Mouse (Mus musculus): ENCODE data around the gene Vinac1.
A peak's percentile ranks its signal among the peaks of the same experiment; 100 is the strongest.
"Not testable (repeated sequence)": the region's sequence is repeated elsewhere in the genome, so short reads cannot be mapped to it uniquely, and the experiment has no call there.

Gene Vinac1

GRCm38 (mm10) chr2:129040567-129040966 is 7.4 kb downstream of the Vinac1 start:
- DNase-seq (ENCODE audit: low read depth, low spot score) = no peak

GRCm38 (mm10) chr2:129038937-129039631 is 8.9 kb downstream of the Vinac1 start:
- DNase-seq (ENCODE audit: low read depth, low spot score) = peak; percentile 54

- DNase-seq (ENCODE audit: low read depth, low spot score) = peak; percentile 12
Observed at GRCm38 (mm10) chr2:129038426-129038936, 9.5 kb downstream of the Vinac1 start.

- no peak for DNase-seq (ENCODE audit: low read depth, low spot score)
Observed at GRCm38 (mm10) chr2:129035381-129035780, 12.6 kb downstream of the Vinac1 start.

GRCm38 (mm10) chr2:129024820-129025219 is 23.2 kb downstream of the Vinac1 start:
- no peak for DNase-seq (ENCODE audit: low read depth, low spot score)

GRCm38 (mm10) chr2:129020106-129020505 is 27.9 kb downstream of the Vinac1 start:
- DNase-seq (ENCODE audit: low read depth, low spot score) = no peak

GRCm38 (mm10) chr2:129008867-129009266 is 39.1 kb downstream of the Vinac1 start:
- DNase-seq (ENCODE audit: low read depth, low spot score) = not testable (repeated sequence)

- no peak for DNase-seq (ENCODE audit: low read depth, low spot score)
Observed at GRCm38 (mm10) chr2:129006194-129006749, 41.7 kb downstream of the Vinac1 start.

GRCm38 (mm10) chr2:129004872-129005271 is 43.1 kb downstream of the Vinac1 start:
- DNase-seq (ENCODE audit: low read depth, low spot score) = no peak

- DNase-seq (ENCODE audit: low read depth, low spot score) = no peak
Observed at GRCm38 (mm10) chr2:128984746-128985145, 63.2 kb downstream of the Vinac1 start.

GRCm38 (mm10) chr2:128975572-128975971 is 72.4 kb downstream of the Vinac1 start:
- no peak for DNase-seq (ENCODE audit: low read depth, low spot score)
